Mouse (Mus musculus): ENCODE data around the gene Cdh13. TPM values are rescaled to one million over a fixed set of nuclear protein-coding genes. Genes with fewer than 3 reads are reported as not detected.

Cdh13 gene
- polyA plus RNA-seq, 1 experiment from 2014 or later: 101 TPM

GRCm38 (mm10) chr8:119112861-119113260 is 829.3 kb downstream of the Cdh13 start:
- ATAC-seq: no peak
- Histone ChIP-seq H3K4me3 (ENCODE audit: low read depth, low read length) (no peak overlapping the region), H3K27me3 (replicated peaks; ENCODE audit: control insufficient read depth, insufficient read depth, low read length) (no peaks in the 10 kb centered on the region), H3K4me1 (ENCODE audit: control insufficient read depth, insufficient read depth, low read length) (no peaks in the 10 kb centered on the region), H3K36me3 (ENCODE audit: control insufficient read depth, insufficient read depth, low read length) (no peaks in the 10 kb centered on the region), H3K27ac (ENCODE audit: low read depth, low read length) (no peak overlapping the region), H3K9ac (ENCODE audit: low read length) (no peak overlapping the region), H3K4me2 (ENCODE audit: low read length) (no peak overlapping the region), H3K9me3 (replicated peaks; ENCODE audit: control insufficient read depth, low read length) (no peaks in the 10 kb centered on the region)
- 91% methylated on average over 3 of the region's 3 CpGs for WGBS
- no peak for DNase-seq (ENCODE audit: low spot score)

- 86% methylated on average over 13 of the region's 13 CpGs for WGBS
- Histone ChIP-seq H3K27ac (ENCODE audit: low read depth, low read length) (no peak overlapping the region), H3K4me2 (ENCODE audit: low read length) (no peak overlapping the region), H3K4me3 (ENCODE audit: low read depth, low read length) (no peak overlapping the region), H3K36me3 (ENCODE audit: control insufficient read depth, insufficient read depth, low read length) (no peaks in the 10 kb centered on the region), H3K27me3 (replicated peaks; ENCODE audit: control insufficient read depth, insufficient read depth, low read length) (no peaks in the 10 kb centered on the region), H3K9me3 (replicated peaks; ENCODE audit: control insufficient read depth, low read length) (0 out of 2 replicates have a peak, but pooled peaks cover 2% of the 10 kb centered on the region), H3K4me1 (ENCODE audit: control insufficient read depth, insufficient read depth, low read length) (no peaks in the 10 kb centered on the region), H3K9ac (ENCODE audit: low read length) (no peak overlapping the region)
- DNase-seq (ENCODE audit: low spot score) (no peak), ATAC-seq (no peak)
Observed at GRCm38 (mm10) chr8:119121236-119121635, 837.7 kb downstream of the Cdh13 start.

- Histone ChIP-seq H3K27ac (ENCODE audit: low read depth, low read length) (no peak overlapping the region), H3K36me3 (ENCODE audit: control insufficient read depth, insufficient read depth, low read length) (no peaks in the 10 kb centered on the region), H3K27me3 (replicated peaks; ENCODE audit: control insufficient read depth, insufficient read depth, low read length) (no peaks in the 10 kb centered on the region), H3K4me3 (ENCODE audit: low read depth, low read length) (no peak overlapping the region), H3K9me3 (replicated peaks; ENCODE audit: control insufficient read depth, low read length) (0 out of 2 replicates have a peak, but pooled peaks cover 2% of the 10 kb centered on the region), H3K4me2 (ENCODE audit: low read length) (no peak overlapping the region), H3K4me1 (ENCODE audit: control insufficient read depth, insufficient read depth, low read length) (no peaks in the 10 kb centered on the region), H3K9ac (ENCODE audit: low read length) (no peak overlapping the region)
- ATAC-seq: no peak
- DNase-seq (ENCODE audit: low spot score): peak; percentile 32
- 41% methylated on average over 8 of the region's 8 CpGs for WGBS
Observed at GRCm38 (mm10) chr8:119127841-119128240, 844.3 kb downstream of the Cdh13 start.

GRCm38 (mm10) chr8:119128266-119128665 is 844.7 kb downstream of the Cdh13 start:
- Histone ChIP-seq H3K4me2 (ENCODE audit: low read length) (no peak overlapping the region), H3K27ac (ENCODE audit: low read depth, low read length) (no peak overlapping the region), H3K4me3 (ENCODE audit: low read depth, low read length) (no peak overlapping the region), H3K9me3 (replicated peaks; ENCODE audit: control insufficient read depth, low read length) (0 out of 2 replicates have a peak, but pooled peaks cover 2% of the 10 kb centered on the region), H3K9ac (ENCODE audit: low read length) (no peak overlapping the region), H3K27me3 (replicated peaks; ENCODE audit: control insufficient read depth, insufficient read depth, low read length) (no peaks in the 10 kb centered on the region), H3K36me3 (ENCODE audit: control insufficient read depth, insufficient read depth, low read length) (no peaks in the 10 kb centered on the region), H3K4me1 (ENCODE audit: control insufficient read depth, insufficient read depth, low read length) (no peaks in the 10 kb centered on the region)
- WGBS: 72% methylated on average over 3 of the region's 3 CpGs
- ATAC-seq (no peak), DNase-seq (ENCODE audit: low spot score) (no peak)

GRCm38 (mm10) chr8:119156454-119156921 is 873.0 kb downstream of the Cdh13 start:
- H3K4me1 ChIP-seq (ENCODE audit: control insufficient read depth, insufficient read depth, low read length): peaks cover 3% of the 10 kb centered on the region; the same call in 1 of the 2 replicates
- H3K9ac ChIP-seq (ENCODE audit: low read length): no peak overlapping the region
- DNase-seq (ENCODE audit: low spot score): peak; percentile 48
- no peak overlapping the region for H3K4me2 ChIP-seq (ENCODE audit: low read length)
- H3K27me3 ChIP-seq (replicated peaks; ENCODE audit: control insufficient read depth, insufficient read depth, low read length): no peaks in the 10 kb centered on the region
- H3K4me3 ChIP-seq (ENCODE audit: low read depth, low read length): no peak overlapping the region
- no peaks in the 10 kb centered on the region for H3K9me3 ChIP-seq (replicated peaks; ENCODE audit: control insufficient read depth, low read length)
- H3K27ac ChIP-seq (ENCODE audit: low read depth, low read length): no peak overlapping the region
- no peak for ATAC-seq
- H3K36me3 ChIP-seq (ENCODE audit: control insufficient read depth, insufficient read depth, low read length): no peaks in the 10 kb centered on the region
- WGBS: 52% methylated on average over 6 of the region's 6 CpGs

GRCm38 (mm10) chr8:119158628-119159027 is 875.1 kb downstream of the Cdh13 start:
- peak; percentile 77; the same call in 1 of the 2 replicates for ATAC-seq
- Histone ChIP-seq H3K4me3 (ENCODE audit: low read depth, low read length) (no peak overlapping the region), H3K36me3 (ENCODE audit: control insufficient read depth, insufficient read depth, low read length) (no peaks in the 10 kb centered on the region), H3K27me3 (replicated peaks; ENCODE audit: control insufficient read depth, insufficient read depth, low read length) (no peaks in the 10 kb centered on the region), H3K9ac (ENCODE audit: low read length) (no peak overlapping the region), H3K4me1 (ENCODE audit: control insufficient read depth, insufficient read depth, low read length) (peaks cover 3% of the 10 kb centered on the region; the same call in 1 of the 2 replicates), H3K9me3 (replicated peaks; ENCODE audit: control insufficient read depth, low read length) (no peaks in the 10 kb centered on the region), H3K27ac (ENCODE audit: low read depth, low read length) (peak overlapping the region; percentile 27; the same call in 1 of the 2 replicates), H3K4me2 (ENCODE audit: low read length) (no peak overlapping the region)
- DNase-seq (ENCODE audit: low spot score): peak; percentile 79
- WGBS: 49% methylated on average over 5 of the region's 5 CpGs

GRCm38 (mm10) chr8:119159794-119160193 is 876.3 kb downstream of the Cdh13 start:
- ATAC-seq (no peak), DNase-seq (ENCODE audit: low spot score) (peak; percentile 39)
- Histone ChIP-seq H3K4me3 (ENCODE audit: low read depth, low read length) (no peak overlapping the region), H3K27me3 (replicated peaks; ENCODE audit: control insufficient read depth, insufficient read depth, low read length) (no peaks in the 10 kb centered on the region), H3K9ac (ENCODE audit: low read length) (no peak overlapping the region), H3K9me3 (replicated peaks; ENCODE audit: control insufficient read depth, low read length) (no peaks in the 10 kb centered on the region), H3K27ac (ENCODE audit: low read depth, low read length) (no peak overlapping the region), H3K4me1 (ENCODE audit: control insufficient read depth, insufficient read depth, low read length) (peaks cover 3% of the 10 kb centered on the region; the same call in 1 of the 2 replicates), H3K4me2 (ENCODE audit: low read length) (no peak overlapping the region), H3K36me3 (ENCODE audit: control insufficient read depth, insufficient read depth, low read length) (no peaks in the 10 kb centered on the region)
- 52% methylated on average over 8 of the region's 8 CpGs for WGBS

- DNase-seq (ENCODE audit: low spot score) (no peak), ATAC-seq (no peak)
- no peak overlapping the region for H3K9ac ChIP-seq (ENCODE audit: low read length)
- H3K4me2 ChIP-seq (ENCODE audit: low read length): no peak overlapping the region
- H3K27ac ChIP-seq (ENCODE audit: low read depth, low read length): no peak overlapping the region
- H3K36me3 ChIP-seq (ENCODE audit: control insufficient read depth, insufficient read depth, low read length): no peaks in the 10 kb centered on the region
- no peaks in the 10 kb centered on the region; the same call in 1 of the 2 replicates for H3K4me1 ChIP-seq (ENCODE audit: control insufficient read depth, insufficient read depth, low read length)
- H3K27me3 ChIP-seq (replicated peaks; ENCODE audit: control insufficient read depth, insufficient read depth, low read length): no peaks in the 10 kb centered on the region
- no peaks in the 10 kb centered on the region for H3K9me3 ChIP-seq (replicated peaks; ENCODE audit: control insufficient read depth, low read length)
- WGBS: 63% methylated on average over 5 of the region's 5 CpGs
- no peak overlapping the region for H3K4me3 ChIP-seq (ENCODE audit: low read depth, low read length)
Observed at GRCm38 (mm10) chr8:119164076-119164475, 880.5 kb downstream of the Cdh13 start.

- WGBS: 72% methylated on average over 6 of the region's 6 CpGs
- no peaks in the 10 kb centered on the region for H3K27me3 ChIP-seq (replicated peaks; ENCODE audit: control insufficient read depth, insufficient read depth, low read length)
- no peak overlapping the region for H3K4me3 ChIP-seq (ENCODE audit: low read depth, low read length)
- DNase-seq (ENCODE audit: low spot score) (no peak), ATAC-seq (no peak)
- H3K4me1 ChIP-seq (ENCODE audit: control insufficient read depth, insufficient read depth, low read length): peaks cover 6% of the 10 kb centered on the region; the same call in 1 of the 2 replicates
- H3K9me3 ChIP-seq (replicated peaks; ENCODE audit: control insufficient read depth, low read length): no peaks in the 10 kb centered on the region
- H3K4me2 ChIP-seq (ENCODE audit: low read length): no peak overlapping the region
- no peaks in the 10 kb centered on the region for H3K36me3 ChIP-seq (ENCODE audit: control insufficient read depth, insufficient read depth, low read length)
- no peak overlapping the region for H3K9ac ChIP-seq (ENCODE audit: low read length)
- no peak overlapping the region for H3K27ac ChIP-seq (ENCODE audit: low read depth, low read length)
Observed at GRCm38 (mm10) chr8:119177226-119177935, 893.8 kb downstream of the Cdh13 start.

Data from forebrain, embryonic 14.5 days (tissue).